Mouse (Mus musculus): ENCODE results near the gene Rbm8a2. TPM values are rescaled to one million over a fixed set of nuclear protein-coding genes. Genes with fewer than 3 reads are reported as not detected.
"Not testable (repeated sequence)": the region's sequence is repeated elsewhere in the genome, so short reads cannot be mapped to it uniquely, and the experiment has no call there.

Gene Rbm8a2
- 0.74 and 0.85 TPM in 2 replicates for polyA plus RNA-seq (2016; fragmentation: Nextera tagmentation; extraction: Ambion mirVana)

DNA sequence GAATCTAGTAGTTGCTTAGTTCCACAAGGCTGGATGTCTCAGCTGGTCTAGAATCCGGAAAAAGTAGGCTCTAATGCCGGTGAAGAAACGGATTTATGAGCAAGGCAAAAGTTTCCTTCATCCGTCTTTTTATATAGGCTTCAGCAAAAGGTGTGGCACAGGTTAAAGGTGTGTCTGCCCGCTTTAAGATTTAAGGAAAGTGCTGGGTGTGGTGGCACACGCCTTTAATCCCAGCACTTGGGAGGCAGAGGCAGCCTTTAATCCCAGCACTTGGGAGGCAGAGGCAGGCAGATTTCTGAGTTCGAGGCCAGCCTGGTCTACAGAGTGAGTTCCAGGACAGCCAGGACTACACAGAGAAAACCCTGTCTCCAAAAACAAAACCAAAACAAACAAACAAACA, at the start of gene Rbm8a2:
Rbm8a2 (minus strand) TSS at position 101 of the 400 bp plus-strand sequence.
- H3K9ac ChIP-seq (replicated peaks); H3K9me3 ChIP-seq; H3K27me3 ChIP-seq; H3K36me3 ChIP-seq; H3K27ac ChIP-seq (replicated peaks); H3K4me1 ChIP-seq; H3K4me3 ChIP-seq; ATAC-seq (ENCODE audit: low FRiP score, low read depth); H3K4me2 ChIP-seq (replicated peaks): not testable (repeated sequence)
- WGBS: 96% methylated on average over 7 of the region's 7 CpGs

DNA sequence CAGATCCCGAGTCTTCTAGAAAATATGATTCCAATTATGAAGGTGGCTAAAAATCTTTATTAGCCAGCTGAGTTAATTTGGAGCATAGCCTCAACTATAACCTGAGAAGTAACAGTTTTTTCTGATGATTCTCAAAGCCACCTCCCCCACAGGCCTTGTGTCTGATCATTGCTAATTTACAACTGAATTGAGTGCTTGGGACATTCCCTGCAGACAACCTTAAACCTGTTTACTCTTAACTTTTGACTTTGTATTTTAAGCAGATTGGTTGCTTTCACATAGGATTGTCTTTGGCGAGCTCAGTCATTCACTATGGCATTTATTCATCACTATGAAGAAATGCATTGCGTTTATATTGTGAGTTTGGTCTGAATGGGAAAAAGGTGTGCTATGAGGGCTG, 49.5 kb upstream of the Rbm8a2 start:
- Histone ChIP-seq H3K4me2 (replicated peaks) (no peak overlapping the region), H3K9me3 (no peaks in the 10 kb centered on the region), H3K27me3 (no peaks in the 10 kb centered on the region), H3K9ac (replicated peaks) (no peak overlapping the region), H3K4me3 (no peak overlapping the region), H3K36me3 (no peaks in the 10 kb centered on the region), H3K4me1 (no peaks in the 10 kb centered on the region), H3K27ac (replicated peaks) (no peak overlapping the region)
- no peak for ATAC-seq (ENCODE audit: low FRiP score, low read depth)
- 46% methylated on average over 3 of the region's 3 CpGs for WGBS

DNA sequence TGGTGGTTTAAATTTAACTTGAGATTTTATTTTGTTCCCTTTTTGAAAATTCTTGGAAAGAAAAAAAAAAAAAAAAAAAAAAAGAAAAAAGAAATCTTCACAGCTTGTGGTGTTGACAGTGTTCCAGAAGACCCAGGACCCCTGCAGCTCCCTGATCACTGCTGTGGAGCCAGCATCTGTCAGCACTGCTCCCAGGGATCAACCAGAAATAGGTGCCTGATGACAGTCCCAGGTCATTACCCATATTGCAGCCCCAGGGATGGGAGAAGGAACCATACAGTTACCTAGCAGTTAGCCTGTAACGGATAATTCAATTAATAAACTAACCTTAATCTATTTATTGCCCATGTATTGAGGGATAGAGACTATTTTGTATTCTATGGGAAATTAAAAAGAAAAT, 45.6 kb upstream of the Rbm8a2 start:
- no peaks in the 10 kb centered on the region for H3K36me3 ChIP-seq
- no peaks in the 10 kb centered on the region for H3K4me1 ChIP-seq
- no peaks in the 10 kb centered on the region for H3K9me3 ChIP-seq
- no peaks in the 10 kb centered on the region for H3K27me3 ChIP-seq
- ATAC-seq (ENCODE audit: low FRiP score, low read depth): no peak
- no peak overlapping the region for H3K4me3 ChIP-seq
- WGBS: 39% methylated on average over 1 of the region's 1 CpGs
- no peak overlapping the region for H3K4me2 ChIP-seq (replicated peaks)
- no peak overlapping the region for H3K9ac ChIP-seq (replicated peaks)
- H3K27ac ChIP-seq (replicated peaks): no peak overlapping the region

- no peaks in the 10 kb centered on the region for H3K9me3 ChIP-seq
- H3K4me2 ChIP-seq (replicated peaks): no peak overlapping the region
- H3K9ac ChIP-seq (replicated peaks): no peak overlapping the region
- H3K4me1 ChIP-seq: peaks cover 16% of the 10 kb centered on the region
- H3K27ac ChIP-seq (replicated peaks): no peak overlapping the region
- no peaks in the 10 kb centered on the region for H3K36me3 ChIP-seq
- H3K27me3 ChIP-seq: 0 out of 2 replicates have a peak, but pooled peaks cover 15% of the 10 kb centered on the region
- no peak for ATAC-seq (ENCODE audit: low FRiP score, low read depth)
- 92% methylated on average over 3 of the region's 3 CpGs for WGBS
- H3K4me3 ChIP-seq: no peak overlapping the region
Observed at GRCm38 (mm10) chr1:176018523-176018922, 39.6 kb upstream of the Rbm8a2 start.

- no peak overlapping the region for H3K9ac ChIP-seq (replicated peaks)
- H3K4me1 ChIP-seq: peaks cover 25% of the 10 kb centered on the region
- no peaks in the 10 kb centered on the region for H3K9me3 ChIP-seq
- no peak overlapping the region for H3K4me3 ChIP-seq
- H3K27ac ChIP-seq (replicated peaks): no peak overlapping the region
- 0 out of 2 replicates have a peak, but pooled peaks cover 19% of the 10 kb centered on the region for H3K27me3 ChIP-seq
- no peaks in the 10 kb centered on the region for H3K36me3 ChIP-seq
- ATAC-seq (ENCODE audit: low FRiP score, low read depth): no peak
- no peak overlapping the region for H3K4me2 ChIP-seq (replicated peaks)
- 57% methylated on average over 3 of the region's 3 CpGs for WGBS
Observed at GRCm38 (mm10) chr1:176016076-176016475, 37.2 kb upstream of the Rbm8a2 start.

DNA sequence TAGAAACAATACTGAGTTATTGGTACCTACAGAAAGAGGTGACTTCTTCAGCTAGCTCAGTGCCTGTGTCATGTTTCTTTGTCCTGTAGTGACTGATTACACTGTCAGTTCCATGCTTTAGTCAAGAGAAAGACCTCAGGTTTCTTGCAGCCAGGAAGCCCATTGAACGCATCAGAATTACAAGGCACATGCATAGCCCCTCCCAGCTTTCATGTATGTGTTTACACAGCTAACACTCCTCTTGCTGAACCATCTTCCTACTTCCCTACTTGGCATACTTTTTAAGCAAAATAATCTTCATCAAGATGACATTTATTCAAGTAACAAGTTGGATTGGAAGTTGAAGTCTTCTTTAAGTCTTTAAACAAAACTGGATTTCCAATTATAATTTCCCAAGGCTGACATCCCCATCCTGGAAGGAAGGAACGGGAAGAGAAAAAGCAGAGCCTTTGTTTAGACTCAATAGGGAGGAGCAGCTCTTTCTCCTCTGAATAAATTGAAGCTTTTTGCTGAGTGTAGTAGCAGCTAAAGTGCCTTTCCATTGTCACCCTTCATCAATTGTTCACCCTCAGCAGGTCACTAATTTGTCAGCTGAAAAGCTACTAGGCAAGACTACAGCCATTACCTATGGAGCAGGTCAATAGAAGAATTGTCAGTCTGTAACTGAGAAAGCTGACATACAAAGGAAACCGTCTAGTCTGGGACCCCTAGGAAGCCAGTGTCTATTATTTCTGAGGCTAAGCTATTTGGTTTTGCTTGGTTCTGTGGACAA, 34.8 kb upstream of the Rbm8a2 start:
- Histone ChIP-seq H3K9me3 (no peaks in the 10 kb centered on the region), H3K4me1 (peaks cover 25% of the 10 kb centered on the region), H3K27me3 (0 out of 2 replicates have a peak, but pooled peaks cover 19% of the 10 kb centered on the region), H3K27ac (replicated peaks) (peak overlapping the region; percentile 39; the same call in 1 of the 2 replicates), H3K9ac (replicated peaks) (no peak overlapping the region), H3K4me2 (replicated peaks) (0 out of 2 replicates have a peak overlapping the region, but pooled peaks have one; percentile 9), H3K36me3 (no peaks in the 10 kb centered on the region), H3K4me3 (no peak overlapping the region)
- ATAC-seq (ENCODE audit: low FRiP score, low read depth): peak; percentile 91
- WGBS: 11% methylated on average over 3 of the region's 3 CpGs

DNA sequence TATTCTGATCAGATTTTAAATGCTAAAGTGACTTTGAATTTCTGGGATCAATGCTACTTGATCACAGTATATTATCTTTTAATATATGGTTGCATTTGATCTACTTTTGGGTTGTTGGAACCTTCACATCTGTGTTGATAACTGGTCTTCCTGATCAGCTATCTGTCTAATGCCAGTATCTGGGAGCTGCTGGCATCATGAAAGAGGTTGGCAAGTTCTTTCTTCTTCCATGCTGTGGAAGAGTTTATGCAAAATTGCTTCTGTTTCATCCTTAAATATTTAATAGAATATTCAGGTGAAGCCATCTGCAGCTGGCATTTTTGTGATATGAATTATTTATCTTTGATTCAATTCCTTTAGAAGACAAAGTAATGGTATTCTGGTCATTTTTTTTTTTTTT, 32.6 kb upstream of the Rbm8a2 start:
- H3K27me3 ChIP-seq: 0 out of 2 replicates have a peak, but pooled peaks cover 17% of the 10 kb centered on the region
- no peak overlapping the region for H3K4me3 ChIP-seq
- ATAC-seq (ENCODE audit: low FRiP score, low read depth): no peak
- peaks cover 25% of the 10 kb centered on the region for H3K4me1 ChIP-seq
- H3K4me2 ChIP-seq (replicated peaks): no peak overlapping the region
- H3K9me3 ChIP-seq: no peaks in the 10 kb centered on the region
- no peak overlapping the region for H3K27ac ChIP-seq (replicated peaks)
- H3K9ac ChIP-seq (replicated peaks): no peak overlapping the region
- no peaks in the 10 kb centered on the region for H3K36me3 ChIP-seq

GRCm38 (mm10) chr1:176011072-176011471, 32.2 kb upstream of the Rbm8a2 start:
- Histone ChIP-seq H3K9ac (replicated peaks) (no peak overlapping the region), H3K27ac (replicated peaks) (no peak overlapping the region), H3K4me2 (replicated peaks) (no peak overlapping the region), H3K9me3 (no peaks in the 10 kb centered on the region), H3K36me3 (no peaks in the 10 kb centered on the region), H3K4me3 (no peak overlapping the region), H3K27me3 (0 out of 2 replicates have a peak, but pooled peaks cover 12% of the 10 kb centered on the region), H3K4me1 (peaks cover 23% of the 10 kb centered on the region)
- no peak for ATAC-seq (ENCODE audit: low FRiP score, low read depth)

DNA sequence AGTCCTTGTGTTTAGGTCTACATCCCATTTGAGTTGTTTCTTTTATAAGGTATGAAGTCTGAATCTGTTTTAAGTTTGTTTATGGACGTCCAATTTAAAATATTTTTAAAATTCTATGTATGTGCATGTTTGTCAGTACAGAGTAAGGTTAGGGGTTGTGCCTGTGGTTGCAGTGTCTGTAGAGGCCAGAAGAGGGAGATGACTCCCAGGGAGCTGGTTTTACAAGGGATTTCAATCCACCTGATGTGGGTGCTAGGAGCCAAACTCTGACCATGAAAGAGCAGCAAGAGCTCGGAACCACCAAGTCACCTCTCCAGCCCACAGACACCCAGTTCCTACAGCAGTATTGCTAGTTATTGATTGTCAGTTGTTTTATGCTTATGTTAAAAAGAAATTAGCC, 29.5 kb upstream of the Rbm8a2 start:
- H3K4me3 ChIP-seq: no peak overlapping the region
- no peak overlapping the region for H3K27ac ChIP-seq (replicated peaks)
- no peak for ATAC-seq (ENCODE audit: low FRiP score, low read depth)
- 77% methylated on average over 2 of the region's 2 CpGs for WGBS
- H3K36me3 ChIP-seq: no peaks in the 10 kb centered on the region
- H3K9ac ChIP-seq (replicated peaks): no peak overlapping the region
- peaks cover 8% of the 10 kb centered on the region for H3K4me1 ChIP-seq
- H3K27me3 ChIP-seq: 0 out of 2 replicates have a peak, but pooled peaks cover 4% of the 10 kb centered on the region
- no peaks in the 10 kb centered on the region for H3K9me3 ChIP-seq
- H3K4me2 ChIP-seq (replicated peaks): no peak overlapping the region

GRCm38 (mm10) chr1:176000599-176000998, 21.7 kb upstream of the Rbm8a2 start:
- H3K27ac ChIP-seq (replicated peaks): no peak overlapping the region
- H3K4me1 ChIP-seq: peaks cover 10% of the 10 kb centered on the region

DNA sequence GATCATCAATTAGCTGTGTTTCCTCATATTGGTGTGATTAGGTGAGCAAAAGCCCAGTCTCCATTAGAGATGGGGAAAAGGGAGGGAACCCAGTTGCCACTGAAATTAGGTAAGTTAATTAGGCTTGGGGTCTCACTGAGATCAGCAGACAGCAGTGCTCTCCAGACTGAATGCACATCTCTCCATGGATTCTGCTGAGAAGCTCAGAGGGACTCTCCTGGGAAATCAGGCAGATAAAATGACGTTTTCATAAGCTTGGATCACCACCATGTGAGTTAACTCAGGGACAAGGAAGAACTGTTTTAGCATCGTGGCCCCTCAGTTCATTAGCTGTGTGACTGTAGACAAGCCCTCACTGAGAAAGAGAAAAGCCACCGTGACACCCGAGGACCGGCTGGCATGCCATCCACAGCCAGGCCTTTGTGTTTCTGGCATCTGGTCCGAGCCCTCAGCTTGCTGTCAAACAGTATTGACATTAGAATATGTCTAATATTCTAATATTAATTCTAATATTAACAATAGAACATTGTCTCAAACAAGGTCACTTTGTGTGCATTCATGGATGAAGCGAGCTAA, 18.2 kb upstream of the Rbm8a2 start:
- H3K36me3 ChIP-seq: no peaks in the 10 kb centered on the region
- peak; percentile 45; the same call in 1 of the 2 replicates for ATAC-seq (ENCODE audit: low FRiP score, low read depth)

More at GRCm38 (mm10) chr1:176000599-176000998, 21.7 kb upstream of the Rbm8a2 start:
- 84% methylated on average over 5 of the region's 5 CpGs for WGBS
- no peak for ATAC-seq (ENCODE audit: low FRiP score, low read depth)
- H3K4me3 ChIP-seq: no peak overlapping the region
- no peaks in the 10 kb centered on the region for H3K36me3 ChIP-seq
- H3K4me2 ChIP-seq (replicated peaks): no peak overlapping the region
- H3K9me3 ChIP-seq: no peaks in the 10 kb centered on the region
- no peaks in the 10 kb centered on the region for H3K27me3 ChIP-seq
- no peak overlapping the region for H3K9ac ChIP-seq (replicated peaks)

DNA sequence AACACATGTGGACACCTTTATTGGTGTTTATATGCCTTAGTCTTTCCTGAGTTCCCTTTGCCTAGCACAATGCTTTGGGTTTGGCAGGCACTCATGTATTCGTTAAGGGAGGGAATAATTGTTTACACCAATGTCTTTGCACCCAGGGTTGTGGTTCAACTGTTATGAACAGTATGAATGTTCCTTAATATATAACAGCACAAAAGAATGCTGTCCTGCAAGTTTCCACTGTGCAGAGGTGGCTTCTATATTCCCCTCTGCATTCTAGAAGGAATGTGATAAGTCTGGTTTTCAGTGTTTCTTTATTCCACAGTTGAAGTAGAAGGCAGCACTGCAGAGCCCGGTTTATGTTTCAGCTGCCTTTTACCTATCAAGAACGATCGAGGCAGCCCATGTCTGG, 10.0 kb upstream of the Rbm8a2 start:
- 83% methylated on average over 4 of the region's 4 CpGs for WGBS
- Histone ChIP-seq H3K27me3 (no peaks in the 10 kb centered on the region), H3K4me1 (no peaks in the 10 kb centered on the region), H3K27ac (replicated peaks) (no peak overlapping the region), H3K4me3 (no peak overlapping the region), H3K9ac (replicated peaks) (no peak overlapping the region), H3K4me2 (replicated peaks) (no peak overlapping the region), H3K9me3 (no peaks in the 10 kb centered on the region), H3K36me3 (no peaks in the 10 kb centered on the region)
- ATAC-seq (ENCODE audit: low FRiP score, low read depth): no peak

More for the DNA sequence above, 18.2 kb upstream of the Rbm8a2 start:
- no peaks in the 10 kb centered on the region for H3K27me3 ChIP-seq
- H3K4me3 ChIP-seq: no peak overlapping the region
- 57% methylated on average over 7 of the region's 7 CpGs for WGBS
- H3K4me2 ChIP-seq (replicated peaks): no peak overlapping the region
- H3K9ac ChIP-seq (replicated peaks): no peak overlapping the region
- no peak overlapping the region for H3K27ac ChIP-seq (replicated peaks)
- H3K9me3 ChIP-seq: no peaks in the 10 kb centered on the region
- H3K4me1 ChIP-seq: peaks cover 10% of the 10 kb centered on the region
